In genomic region chr7:18965312-18965711, GRCm38 (mm10) we compare ENCODE assay signal across 34 mouse cellular contexts. TPM values are rescaled to one million over a fixed set of nuclear protein-coding genes. Genes with fewer than 3 reads are reported as not detected.
"Had no signal": no experiment of that assay in that cellular context is flagged by ENCODE, and none has a peak within 500 bp of the region (broad histone marks: within the 10 kb centered on the region; RNA-seq: fewer than 3 reads in every experiment).

No protein-coding gene starts in this region.

- H3K4me3 ChIP-seq: gastrocnemius, adult 2 months; heart, embryonic 10.5 days; heart, embryonic 12.5 days; hindbrain, embryonic 10.5 days; hindbrain, embryonic 12.5 days; intestine, embryonic 15.5 days; left cerebral cortex, adult 2 months; limb, embryonic 10.5 days; limb, embryonic 12.5 days; liver, embryonic 13.5 days had no signal

- DNase-seq: gastrocnemius, adult 2 months; gastrocnemius, postnatal 10 days; gastrocnemius, postnatal 25 days; heart, adult 18-20 months; heart, postnatal 10 days; heart, postnatal 4 days; kidney, adult 18-20 months; kidney, adult 8-10 months; kidney, postnatal 10 days; kidney, postnatal 25 days; kidney, postnatal 4 days; liver; liver, embryonic 13.5 days had no signal

- H3K36me3 ChIP-seq: heart, embryonic 10.5 days; heart, embryonic 12.5 days; hindbrain, embryonic 10.5 days; hindbrain, embryonic 12.5 days; intestine, embryonic 15.5 days; limb, embryonic 10.5 days; limb, embryonic 12.5 days; liver, embryonic 13.5 days had no signal

- H3K4me2 ChIP-seq: heart, embryonic 12.5 days; hindbrain, embryonic 12.5 days; intestine, embryonic 15.5 days; limb, embryonic 12.5 days; liver, embryonic 11.5 days; liver, embryonic 13.5 days had no signal

- H3K27ac ChIP-seq: gastrocnemius, adult 2 months; heart, embryonic 10.5 days; hindbrain, embryonic 10.5 days; hindbrain, embryonic 12.5 days; intestine, embryonic 15.5 days; left cerebral cortex, adult 2 months; limb, embryonic 10.5 days; limb, embryonic 12.5 days; liver, embryonic 13.5 days had no signal

- H3K9me3 ChIP-seq: heart, embryonic 10.5 days; hindbrain, embryonic 10.5 days; hindbrain, embryonic 12.5 days; intestine, embryonic 15.5 days; limb, embryonic 12.5 days; liver, embryonic 13.5 days had no signal

- ATAC-seq: forebrain, embryonic 16.5 days; hindbrain, embryonic 16.5 days; inflammation-experienced regulatory T-cells, adult 6 months; intestine, embryonic 15.5 days; intestine, postnatal 0 days had no signal

- H3K9ac ChIP-seq: heart, embryonic 12.5 days; hindbrain, embryonic 12.5 days; intestine, embryonic 15.5 days; limb, embryonic 12.5 days; liver, embryonic 13.5 days had no signal

RNA-seq across cellular contexts. Expression of gene Nanos2, which starts 21.9 kb away (rescaled TPM):
- total RNA-seq: gastrocnemius, adult 2 months; gastrocnemius, postnatal 10 days; gastrocnemius, postnatal 25 days; gastrocnemius, postnatal 4 days; granulocyte monocyte progenitor cell, adult 5-6 weeks; heart, adult 18-20 months; heart, adult 8-10 months; heart, postnatal 10 days; heart, postnatal 25 days had no signal
- polyA plus RNA-seq: heart, embryonic 10.5 days; heart, embryonic 12.5 days; heart, embryonic 14.5 days; heart, embryonic 16.5 days; inflammation-experienced regulatory T-cells, adult 6 months; intestine, embryonic 15.5 days; intestine, postnatal 0 days; kidney, embryonic 14.5 days; kidney, embryonic 16.5 days; limb, embryonic 10.5 days; limb, embryonic 12.5 days; liver, embryonic 11.5 days; liver, embryonic 13.5 days had no signal

RNA-seq across cellular contexts. Expression of gene Nova2, which starts 39.6 kb away (rescaled TPM):
- total RNA-seq: granulocyte monocyte progenitor cell, adult 5-6 weeks had no signal
